ENCODE assay signal across 28 mouse cellular contexts in the genomic region with DNA sequence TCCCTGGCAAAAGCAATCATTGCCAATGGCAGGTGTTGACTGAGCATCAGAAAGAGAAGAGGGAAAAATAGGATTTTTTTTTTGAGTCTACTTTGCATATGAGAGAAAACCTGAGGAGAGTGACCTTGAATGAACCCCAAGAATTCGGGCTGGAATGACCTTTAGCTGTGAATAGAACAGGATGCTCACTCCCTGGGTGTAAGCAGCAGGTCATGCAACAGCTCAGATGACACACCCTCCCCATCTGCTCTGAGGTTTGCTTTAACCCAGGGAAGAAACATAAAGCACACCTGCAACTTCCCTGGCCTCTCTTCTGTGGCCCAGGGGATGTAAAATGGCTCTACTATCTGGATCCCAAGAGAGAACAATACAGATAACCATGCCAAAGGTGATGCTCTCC.
DNase-seq lines count a peak whose midpoint lies in the region; TF ChIP-seq lines count a peak whose summit lies in the region.
"Had no signal": no experiment of that assay in that cellular context is flagged by ENCODE, and none has a peak within 500 bp of the region (broad histone marks: within the 10 kb centered on the region; RNA-seq: fewer than 3 reads in every experiment).

No protein-coding gene starts in this region.

- TF ChIP-seq POLR2A in ES-Bruce4 (IDR thresholded peaks at IDR 0.05; ENCODE audit: insufficient read depth, low read length), result no peak

- H3K36me3 ChIP-seq in ES-Bruce4 (ENCODE audit: control insufficient read depth, insufficient read depth, low read length, poor library complexity, severe bottlenecking), result no peaks in the 10 kb centered on the region; the same call in 1 of the 2 replicates
- no peaks in the 10 kb centered on the region for H3K36me3 ChIP-seq in ES-E14 (ENCODE audit: control insufficient read depth, insufficient read depth, low read length, poor library complexity, severe bottlenecking)
- H3K36me3 ChIP-seq: embryonic facial prominence, embryonic 10.5 days; embryonic facial prominence, embryonic 13.5 days; forebrain, embryonic 12.5 days; forebrain, embryonic 15.5 days; G1E; heart, embryonic 10.5 days; heart, embryonic 13.5 days had no signal

- no peak overlapping the region for H3K9ac ChIP-seq in ES-Bruce4 (ENCODE audit: low read depth, poor library complexity, severe bottlenecking)
- H3K9ac ChIP-seq in ES-E14 (ENCODE audit: insufficient read depth, low read depth, low read length, poor library complexity, severe bottlenecking), result no peak overlapping the region
- H3K9ac ChIP-seq: embryonic facial prominence, embryonic 13.5 days; forebrain, embryonic 12.5 days; forebrain, embryonic 15.5 days; heart, embryonic 13.5 days; hindbrain, embryonic 14.5 days had no signal

- no peaks in the 10 kb centered on the region; the same call in 1 of the 2 replicates for H3K9me3 ChIP-seq in ES-Bruce4 (replicated peaks; ENCODE audit: control insufficient read depth, insufficient read depth, low read length, poor library complexity, severe bottlenecking)
- H3K9me3 ChIP-seq in ES-E14 (ENCODE audit: control insufficient read depth, insufficient read depth, low read depth, low read length), result no peaks in the 10 kb centered on the region
- H3K9me3 ChIP-seq: embryonic facial prominence, embryonic 10.5 days; embryonic facial prominence, embryonic 13.5 days; forebrain, embryonic 12.5 days; forebrain, embryonic 15.5 days; G1E; heart, embryonic 10.5 days; heart, embryonic 13.5 days had no signal

- in situ Hi-C loops in ES-E14 (cut with MboI; ENCODE audit: low sequenced_read_pairs in 2 of 2, unreplicated experiment in 2 of 2), result no loop called here

- TF ChIP-seq EP300 in ES-Bruce4 (IDR thresholded peaks at IDR 0.05; ENCODE audit: insufficient read depth, low read depth, low read length), result peak; percentile 59; the same call in 1 of the 2 replicates

- H3K4me1 ChIP-seq in ES-Bruce4 (ENCODE audit: control insufficient read depth, insufficient read depth, low read length) (peaks cover 2% of the 10 kb centered on the region), ES-E14 (ENCODE audit: control insufficient read depth in 2 of 2, insufficient read depth in 2 of 2, low read length in 2 of 2, poor library complexity in 1 of 2) (peaks cover 4 to 5% of the 10 kb centered on the region in 2 experiments; a peak in 2 of 4 replicates)
- H3K4me1 ChIP-seq: heart, embryonic 13.5 days had no signal

- no peak for TF ChIP-seq CTCF in ES-Bruce4 (IDR thresholded peaks at IDR 0.05; ENCODE audit: low read depth, low read length)

- H3K27me3 ChIP-seq in ES-Bruce4 (ENCODE audit: control insufficient read depth, insufficient read depth, low read length, poor library complexity, severe bottlenecking), result no peaks in the 10 kb centered on the region
- H3K27me3 ChIP-seq: CH12.LX; embryonic facial prominence, embryonic 13.5 days; forebrain, embryonic 12.5 days; forebrain, embryonic 15.5 days; heart, embryonic 13.5 days; Patski had no signal

- H3K27ac ChIP-seq in ES-Bruce4 (ENCODE audit: insufficient read depth, low read length), result no peak overlapping the region
- H3K27ac ChIP-seq in ES-E14 (ENCODE audit: insufficient read depth, low read depth, low read length, poor library complexity, severe bottlenecking), result no peak overlapping the region
- H3K27ac ChIP-seq: embryonic facial prominence, embryonic 10.5 days; embryonic facial prominence, embryonic 13.5 days; forebrain, embryonic 12.5 days; forebrain, embryonic 15.5 days; heart, embryonic 10.5 days; heart, embryonic 13.5 days; hindbrain, embryonic 14.5 days; hindbrain, postnatal 0 days had no signal

- H3K4me3 ChIP-seq in ES-Bruce4 (ENCODE audit: low read depth, low read length) (no peak overlapping the region), ES-E14 (ENCODE audit: insufficient read depth in 1 of 2, low read depth in 1 of 2, low read length in 2 of 2, poor library complexity in 1 of 2, severe bottlenecking in 1 of 2) (no peak overlapping the region)
- H3K4me3 ChIP-seq: embryonic facial prominence, embryonic 10.5 days; embryonic facial prominence, embryonic 13.5 days; erythroblast, embryonic 14.5 days; forebrain, embryonic 12.5 days; forebrain, embryonic 15.5 days; heart, embryonic 10.5 days; heart, embryonic 13.5 days had no signal

- peak; percentile 48 for DNase-seq in cerebellum, adult 9-10 months
- DNase-seq in cerebellum, adult 9-11 months, result no peak
- DNase-seq in ES-E14 (ENCODE audit: low read depth, low spot score), result no peak
- DNase-seq in brain, adult 2 months (ENCODE audit: low read depth, low spot score), result peak; percentile 62
- no peak for DNase-seq in urinary bladder, postnatal 36 days (ENCODE audit: low spot score in 2 of 2)
- DNase-seq in heart, adult 9 months (ENCODE audit: low spot score in 2 of 2), result no peak
- DNase-seq in spleen, postnatal 10 days (ENCODE audit: low spot score in 2 of 2), result no peak
- DNase-seq: adrenal gland, adult 8-10 months; adrenal gland, postnatal 25 days; B cell, adult 2 months; embryo, embryonic 11 days; gastrocnemius, postnatal 25 days; heart, adult 18-20 months; heart, postnatal 14 days; heart, postnatal 4 days had no signal

TF ChIP-seq in ES-E14, 5 proteins besides CTCF, POLR2A, EP300 and RAD21:
- TF ChIP-seq ZNF384 (IDR thresholded peaks at IDR 0.05; ENCODE audit: low read depth, low read length) (peak; percentile 76), HCFC1 (IDR thresholded peaks at IDR 0.05; ENCODE audit: borderline replicate concordance, insufficient read depth, low read length) (no peak)

Comparison
In these comparisons a context has a peak if more than half of its experiments do, and no peak if none do; other contexts are left out.
1. DNase-seq: peak in cerebellum, adult 9-10 months (single experiment) and brain, adult 2 months (single experiment); none in cerebellum, adult 9-11 months (single experiment), ES-E14 (single experiment), urinary bladder, postnatal 36 days (0 of 2), heart, adult 9 months (0 of 2) and spleen, postnatal 10 days (0 of 2).